8 mouse cellular contexts compared by ENCODE assay signal in the genomic region with DNA sequence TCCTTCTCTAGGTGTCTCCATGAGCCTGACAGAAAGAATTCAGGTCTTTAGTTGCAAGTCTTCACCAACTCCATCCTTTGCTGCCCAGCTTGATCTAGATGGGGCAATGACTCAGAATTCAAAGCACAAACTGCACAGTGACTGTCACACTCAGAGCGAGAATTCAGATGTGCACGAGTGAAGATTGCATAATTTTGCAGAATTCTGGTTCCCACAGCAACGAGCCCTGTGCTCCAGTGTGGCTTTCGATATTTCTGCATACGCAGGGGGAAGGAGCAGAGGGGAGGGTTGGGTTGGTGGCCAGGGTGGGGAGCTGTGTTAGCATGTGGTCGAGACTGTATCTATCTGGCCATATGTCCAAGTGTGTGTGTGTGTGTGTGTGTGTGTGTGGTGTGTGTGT. TPM values are rescaled to one million over a fixed set of nuclear protein-coding genes. Genes with fewer than 3 reads are reported as not detected.
DNase-seq lines count a peak whose midpoint lies in the region; ATAC-seq lines count a peak whose summit lies in the region.
"Had no signal": no experiment of that assay in that cellular context is flagged by ENCODE, and none has a peak within 500 bp of the region (broad histone marks: within the 10 kb centered on the region; RNA-seq: fewer than 3 reads in every experiment).

No protein-coding gene starts in this region.

- H3K4me2 ChIP-seq in kidney, embryonic 15.5 days: no peak overlapping the region

- no peak overlapping the region for H3K4me3 ChIP-seq in kidney, embryonic 15.5 days (replicated peaks)
- H3K4me3 ChIP-seq: hindbrain, embryonic 10.5 days had no signal

- intact Hi-C loops in left cerebral cortex, postnatal 14 days (cut with DNase I): no loop called here

- ATAC-seq in kidney, embryonic 15.5 days (replicated peaks; ENCODE audit: low FRiP score): no peak

- no peaks in the 10 kb centered on the region for H3K36me3 ChIP-seq in kidney, embryonic 15.5 days
- H3K36me3 ChIP-seq: hindbrain, embryonic 10.5 days had no signal

- 75% methylated on average over 6 of the region's 6 CpGs for WGBS in kidney, embryonic 15.5 days

- peak; percentile 57 for DNase-seq in lung, postnatal 36 days
- DNase-seq in lung, postnatal 10 days: no peak
- peak; percentile 53 to 61 for DNase-seq in frontal cortex, postnatal 14 days (ENCODE audit: low spot score in 2 of 2)
- DNase-seq in left cerebral cortex, postnatal 14 days (ENCODE audit: low spot score in 2 of 2): peak; percentile 76 to 91
- no peak for DNase-seq in spleen, postnatal 36 days (ENCODE audit: low spot score in 2 of 2)
- no peak for DNase-seq in gastrocnemius, postnatal 25 days

- no peaks in the 10 kb centered on the region for H3K9me3 ChIP-seq in kidney, embryonic 15.5 days (replicated peaks)
- H3K9me3 ChIP-seq: hindbrain, embryonic 10.5 days had no signal

- no peak overlapping the region for H3K9ac ChIP-seq in kidney, embryonic 15.5 days

- H3K27me3 ChIP-seq in kidney, embryonic 15.5 days: no peaks in the 10 kb centered on the region

- H3K27ac ChIP-seq in kidney, embryonic 15.5 days: no peak overlapping the region
- H3K27ac ChIP-seq: hindbrain, embryonic 10.5 days had no signal

- H3K4me1 ChIP-seq in kidney, embryonic 15.5 days: 0 out of 2 replicates have a peak, but pooled peaks cover 3% of the 10 kb centered on the region
- H3K4me1 ChIP-seq: hindbrain, embryonic 10.5 days had no signal

RNA-seq across cellular contexts. Expression of a gene that starts 28.8 kb away (rescaled TPM):
- total RNA-seq in left cerebral cortex, postnatal 14 days (2021): 1 to 10 TPM; 1.3 to 1.5 TPM
- 0.26 TPM in 1 of 2 replicates, not detected in the other for polyA plus RNA-seq in kidney, embryonic 15.5 days (2015; fragmentation: Nextera tagmentation; extraction: Ambion mirVana)
- total RNA-seq in gastrocnemius, postnatal 25 days (2021): under 1 TPM in 1 of 2 experiments, not detected in 1; 0.13 TPM
- polyA plus RNA-seq: hindbrain, embryonic 10.5 days had no signal

RNA-seq across cellular contexts. Expression of a gene that starts 38.5 kb away (rescaled TPM):
- total RNA-seq in left cerebral cortex, postnatal 14 days (2021): 1 to 10 TPM; 1.4 to 1.5 TPM
- 0.31 and 0.39 TPM in 2 replicates for polyA plus RNA-seq in kidney, embryonic 15.5 days (2015; fragmentation: Nextera tagmentation; extraction: Ambion mirVana)
- under 1 TPM; 0.38 to 0.67 TPM for total RNA-seq in gastrocnemius, postnatal 25 days (2021)

Comparison
In these comparisons a context has a peak if more than half of its experiments do, and no peak if none do; other contexts are left out.
1. DNase-seq: peak in lung, postnatal 36 days (single experiment), frontal cortex, postnatal 14 days (2 of 2) and left cerebral cortex, postnatal 14 days (2 of 2); none in lung, postnatal 10 days (single experiment), spleen, postnatal 36 days (0 of 2) and gastrocnemius, postnatal 25 days (single experiment).